Mouse (Mus musculus): Measurements from ENCODE around the gene Zcchc10.
"Not testable (repeated sequence)": the region's sequence is repeated elsewhere in the genome, so short reads cannot be mapped to it uniquely, and the experiment has no call there.

Zcchc10 gene

DNA sequence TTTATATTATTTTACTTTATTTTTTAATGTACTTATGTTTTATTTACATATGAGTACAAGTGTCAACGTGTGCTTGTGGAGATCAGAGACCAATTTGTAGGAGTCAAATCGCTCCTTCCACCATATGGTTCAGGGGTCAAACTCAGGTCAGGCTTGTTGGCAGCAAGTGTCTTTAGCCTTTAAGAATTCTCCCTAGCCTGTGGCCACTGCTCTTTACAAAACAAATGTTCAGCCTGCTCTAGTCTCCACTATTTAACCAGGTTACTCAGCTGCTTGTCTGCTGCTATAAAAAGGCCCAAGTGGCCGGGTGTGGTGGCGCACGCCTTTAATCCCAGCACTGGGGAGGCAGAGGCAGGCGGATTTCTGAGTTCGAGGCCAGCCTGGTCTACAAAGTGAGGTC, 6.4 kb upstream of the Zcchc10 start:
- DNase-seq (ENCODE audit: low spot score), result no peak

- DNase-seq (ENCODE audit: low spot score), result not testable (repeated sequence)
These were observed 5.9 kb upstream of the Zcchc10 start for GRCm38 (mm10) chr11:53318568-53318967.

GRCm38 (mm10) chr11:53319867-53320266, 4.6 kb upstream of the Zcchc10 start:
- peak; percentile 23 for DNase-seq (ENCODE audit: low spot score)

DNA sequence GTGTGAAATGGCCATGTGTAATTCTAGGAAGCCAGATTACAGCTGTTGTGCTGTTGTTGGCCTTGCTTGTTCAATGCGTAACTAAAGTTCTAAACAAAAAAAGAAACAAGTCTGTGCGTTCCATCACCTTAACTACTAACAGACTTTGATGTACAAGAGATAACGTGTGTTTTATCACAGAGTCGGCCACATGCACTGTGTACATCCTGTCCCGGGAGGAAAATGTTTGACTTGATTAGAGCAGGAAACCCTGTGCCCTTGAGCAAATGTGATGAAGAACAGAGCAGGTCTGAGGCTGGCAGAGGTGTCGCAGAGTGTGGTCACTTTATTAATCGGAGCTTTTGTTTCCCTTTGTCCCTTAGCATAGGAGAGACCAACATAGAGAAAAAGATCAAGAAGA, 5.8 kb downstream of the Zcchc10 start:
- no peak for DNase-seq (ENCODE audit: low spot score)

GRCm38 (mm10) chr11:53331121-53331520, 6.6 kb downstream of the Zcchc10 start:
- DNase-seq (ENCODE audit: low spot score), result no peak

GRCm38 (mm10) chr11:53332076-53332680, 7.7 kb downstream of the Zcchc10 start:
- no peak for DNase-seq (ENCODE audit: low spot score)

DNA sequence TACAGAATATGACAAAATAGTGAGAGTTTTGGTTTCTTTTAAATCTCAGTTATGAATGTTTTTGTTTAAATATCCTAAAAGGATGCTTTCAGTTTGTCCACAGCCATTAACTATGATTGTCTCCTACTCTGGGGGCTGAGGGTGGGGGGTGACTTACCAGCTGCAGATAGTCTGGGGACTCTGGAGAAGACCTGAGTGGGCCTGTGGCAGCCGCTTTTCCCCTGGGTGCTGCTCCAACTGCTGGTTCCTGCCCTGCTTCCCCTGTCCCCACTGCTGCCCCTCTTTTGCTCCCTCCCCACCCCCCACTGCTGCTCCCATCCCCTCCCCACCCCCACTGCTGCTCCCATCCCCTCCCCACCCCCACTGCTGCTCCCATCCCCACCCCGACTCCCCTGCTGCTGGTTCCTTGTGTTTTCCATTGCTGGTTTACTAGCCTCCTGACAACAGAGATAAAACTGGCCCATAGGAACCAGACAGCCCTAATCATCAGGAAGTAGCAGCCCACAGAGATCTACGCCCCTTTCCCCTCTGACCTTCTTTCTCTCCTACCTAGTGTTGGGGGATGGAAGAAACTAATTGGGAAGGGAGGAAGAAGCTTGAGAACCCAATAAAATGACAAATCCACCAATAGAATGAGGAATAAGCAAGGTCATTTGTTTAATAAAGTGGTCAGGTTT, 11.2 kb downstream of the Zcchc10 start:
- DNase-seq (ENCODE audit: low spot score), result no peak

- no peak for DNase-seq (ENCODE audit: low spot score)
These were observed 11.7 kb downstream of the Zcchc10 start for GRCm38 (mm10) chr11:53336182-53336571.

DNA sequence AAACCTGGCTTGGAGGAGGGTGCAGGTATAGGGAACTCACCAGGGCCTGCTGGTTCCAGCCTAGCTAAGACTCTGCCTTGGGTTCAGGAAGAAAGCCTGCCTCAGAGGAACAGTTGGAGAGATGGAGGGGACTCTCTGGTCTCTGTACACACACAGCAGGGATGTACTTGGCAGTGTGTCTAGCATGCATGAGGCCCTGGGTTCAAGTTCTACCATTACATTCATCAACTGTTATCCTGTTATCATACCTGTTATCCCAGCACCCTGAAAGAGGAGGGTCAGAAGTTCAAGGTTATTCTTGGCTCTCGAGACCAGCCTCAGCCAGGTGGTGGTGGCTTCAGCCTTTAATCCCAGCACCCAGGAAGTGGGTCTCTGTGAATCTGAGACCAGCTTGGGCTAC, 12.4 kb downstream of the Zcchc10 start:
- no peak for DNase-seq (ENCODE audit: low spot score)

- DNase-seq (ENCODE audit: low spot score), result no peak
These were observed 13.2 kb downstream of the Zcchc10 start for GRCm38 (mm10) chr11:53337684-53338083.

- not testable (repeated sequence) for DNase-seq (ENCODE audit: low spot score)
These were observed 16.5 kb downstream of the Zcchc10 start for GRCm38 (mm10) chr11:53341019-53341418.

- DNase-seq (ENCODE audit: low spot score), result no peak
These were observed 18.2 kb downstream of the Zcchc10 start for GRCm38 (mm10) chr11:53342711-53343110.

DNA sequence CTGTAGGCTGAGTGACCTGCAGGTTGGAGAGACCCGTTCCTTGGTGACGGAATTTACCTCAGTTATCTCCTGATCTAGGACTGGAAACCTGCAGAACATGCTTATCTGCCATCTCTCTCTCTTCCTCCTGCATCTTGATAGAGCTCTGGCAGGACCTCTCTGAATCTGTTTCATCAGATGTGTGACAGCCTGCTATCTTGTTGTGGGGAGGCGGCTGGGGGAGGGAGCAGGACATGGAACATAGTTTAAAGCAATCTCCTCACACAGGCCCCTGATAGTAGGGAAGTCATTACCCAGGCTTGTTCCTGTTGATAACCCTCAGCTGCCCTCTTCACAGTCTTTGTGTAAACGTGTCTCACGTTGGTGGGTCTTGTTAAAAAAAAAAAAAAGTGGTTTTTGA, 20.8 kb downstream of the Zcchc10 start:
- no peak for DNase-seq (ENCODE audit: low spot score)

- DNase-seq (ENCODE audit: low spot score), result no peak
These were observed 21.3 kb downstream of the Zcchc10 start for GRCm38 (mm10) chr11:53345738-53346137.

- peak; percentile 89 for DNase-seq (ENCODE audit: low spot score)
These were observed 26.1 kb downstream of the Zcchc10 start, which contains the start of gene Aff4 for GRCm38 (mm10) chr11:53350291-53351223. Gene Aff4 (plus strand): TSS chr11:53350833.

DNA sequence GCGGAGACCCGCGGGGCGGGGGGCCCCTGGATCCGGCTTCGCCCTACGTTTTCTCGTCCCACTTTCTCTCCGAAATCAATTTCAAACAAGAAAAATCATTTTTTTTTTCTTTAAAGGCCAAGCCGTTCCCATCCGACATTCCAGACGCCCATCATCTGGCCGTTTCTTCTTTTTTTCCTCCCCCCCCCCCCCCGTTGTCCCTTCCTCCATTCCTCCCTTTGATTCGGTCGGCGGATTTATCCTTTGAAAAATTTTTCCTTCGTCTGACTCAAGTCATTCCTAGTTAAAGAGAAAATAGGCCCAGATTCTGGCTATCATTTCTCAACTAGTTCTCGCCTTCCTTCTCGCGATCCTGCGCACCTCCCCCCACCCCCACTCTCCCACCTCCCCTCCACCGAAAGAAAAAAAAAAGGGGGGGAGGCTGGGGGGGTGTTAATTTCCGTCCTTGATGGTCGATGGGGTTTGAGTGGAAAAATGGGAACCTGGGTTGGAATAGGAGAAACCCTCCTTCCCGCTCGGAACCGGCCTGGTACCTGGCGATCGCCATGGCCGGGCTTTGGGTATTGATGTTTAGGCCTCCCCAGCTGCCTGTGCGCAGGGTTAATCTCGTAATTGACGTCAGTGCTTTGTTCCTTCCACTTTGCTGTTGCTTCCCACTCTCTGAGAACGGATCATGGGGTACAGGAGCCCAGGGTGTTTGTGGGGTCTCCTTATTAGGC, 26.9 kb downstream of the Zcchc10 start:
- DNase-seq (ENCODE audit: low spot score), result peak; percentile 36

- no peak for DNase-seq (ENCODE audit: low spot score)
These were observed 27.6 kb downstream of the Zcchc10 start for GRCm38 (mm10) chr11:53351943-53352590.

- no peak for DNase-seq (ENCODE audit: low spot score)
These were observed 34.2 kb downstream of the Zcchc10 start for GRCm38 (mm10) chr11:53358504-53359155.

DNA sequence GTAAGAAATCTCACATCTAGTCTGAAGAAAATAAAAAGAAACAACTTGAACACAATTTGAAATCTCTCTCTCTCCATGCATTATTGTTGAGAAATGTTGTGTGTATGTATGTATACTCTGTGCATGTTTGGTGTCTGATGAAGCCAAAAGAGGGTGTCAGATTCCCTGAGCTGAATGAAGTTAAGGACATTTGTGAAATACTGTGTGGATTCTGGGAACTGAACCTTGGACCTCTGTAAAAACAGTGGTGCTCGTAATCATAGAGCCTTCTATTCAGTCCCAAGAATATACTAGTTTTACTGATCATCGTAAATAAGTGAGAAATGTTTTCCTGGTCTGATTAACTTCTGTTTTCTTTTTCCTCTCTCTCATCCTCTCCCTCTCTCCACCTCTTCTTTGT, 42.6 kb downstream of the Zcchc10 start:
- no peak for DNase-seq (ENCODE audit: low spot score)

DNA sequence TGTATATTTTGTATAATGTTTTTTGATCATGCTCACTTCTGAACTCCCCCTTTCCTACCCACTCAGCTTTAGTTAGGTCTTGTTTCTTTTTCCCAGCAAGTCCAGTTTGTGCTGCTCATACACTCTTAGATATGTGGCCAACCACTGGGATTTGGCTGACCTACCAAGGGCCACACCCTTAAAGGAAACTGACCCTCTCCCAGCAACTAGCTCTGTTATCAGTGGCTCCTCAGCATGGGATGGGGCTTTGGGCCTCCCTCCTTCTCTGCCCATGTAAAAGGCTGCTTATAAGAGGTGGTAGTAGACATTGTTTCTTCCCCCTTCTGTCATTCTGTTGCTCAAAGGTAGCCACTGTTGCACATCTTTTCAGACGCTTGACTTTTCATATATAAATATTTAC, 54.4 kb downstream of the Zcchc10 start:
- no peak for DNase-seq (ENCODE audit: low spot score)

Data from spleen, adult 12 weeks (tissue).